Mouse (Mus musculus): ENCODE data around the gene Cadm1.

GRCm38 (mm10) chr9:47565088-47565487 is 35.1 kb downstream of the Cadm1 start:
- no peak for TF ChIP-seq POLR2A (IDR thresholded peaks at IDR 0.05; ENCODE audit: control insufficient read depth, low read depth, low read length)
- TF ChIP-seq CTCF (IDR thresholded peaks at IDR 0.05; ENCODE audit: control insufficient read depth, insufficient read depth, insufficient replicate concordance, low read depth, low read length) = no peak

Measured in testis, adult 2 months (tissue).